Mouse (Mus musculus) forebrain, embryonic 16.5 days (tissue): Measurements from ENCODE around the gene Gm960. TPM values are rescaled to one million over a fixed set of nuclear protein-coding genes. Genes with fewer than 3 reads are reported as not detected.
"Not testable (repeated sequence)": the region's sequence is repeated elsewhere in the genome, so short reads cannot be mapped to it uniquely, and the experiment has no call there.

Experiments used
- ATAC-seq: fragments of 200-750 bp; cut with Nextera tagmentation; 2 replicates; pipeline ENCODE4 v1.8.0; 2017; ENCODE audit warnings: mild to moderate bottlenecking, moderate library complexity
- H3K27ac ChIP-seq: fragments of 300-500 bp; sonication (generic); 2 replicates; pipeline ENCODE4 v1.5.1; 2014; ENCODE audit warnings: low read length, control low read depth
- H3K27me3 ChIP-seq: fragments of 300-500 bp; sonication (generic); replicated peaks from 2 replicates; pipeline ENCODE4 v1.6.1; 2014; ENCODE audit warnings: low read length; ENCODE audit not compliant: control insufficient read depth, insufficient read depth
- H3K36me3 ChIP-seq: fragments of 300-500 bp; sonication (generic); 2 replicates; pipeline ENCODE4 v1.6.1; 2014; ENCODE audit not compliant: control insufficient read depth, insufficient read depth
- H3K4me1 ChIP-seq: fragments of 300-500 bp; sonication (generic); replicated peaks from 2 replicates; pipeline ENCODE4 v1.6.1; 2014; ENCODE audit warnings: low read length; ENCODE audit not compliant: control insufficient read depth, insufficient read depth
- H3K4me2 ChIP-seq: fragments of 300-500 bp; sonication (generic); 2 replicates; pipeline ENCODE4 v1.6.1; 2014; ENCODE audit warnings: mild to moderate bottlenecking, low read length, control low read depth
- H3K4me3 ChIP-seq: fragments of 300-500 bp; sonication (generic); replicated peaks from 2 replicates; pipeline ENCODE4 v1.5.1; 2014; ENCODE audit warnings: mild to moderate bottlenecking, low read length, control low read depth
- H3K9ac ChIP-seq: fragments of 300-500 bp; sonication (generic); replicated peaks from 2 replicates; pipeline ENCODE4 v1.6.1; 2014; ENCODE audit warnings: low read depth, low read length, control low read depth
- H3K9me3 ChIP-seq: fragments of 300-500 bp; sonication (generic); 2 replicates; pipeline ENCODE4 v1.6.1; 2016; ENCODE audit warnings: low read length; ENCODE audit not compliant: control insufficient read depth
- WGBS: fragments of 180-500 bp; shearing (Covaris S2); extraction: QIAGEN DNeasy Blood & Tissue Kit; methylation state at CpG from one replicate; pipeline ENCODE4 v1.1.7; 2014; 5-methylcytosine and 5-hydroxymethylcytosine counted together
- microRNA-seq: library from miRNA; unstranded; fragments of <30 nt; microRNA quantifications from one replicate; pipeline ENCODE4, GENCODE M21; 2017
- polyA plus RNA-seq: library from polyadenylated mRNA; unstranded; fragments of >200 nt; fragmentation: Nextera tagmentation; extraction: Ambion mirVana; gene quantifications from 2 replicates; pipeline ENCODE4 v1.2.1, GENCODE M21; 2015

The Gm960 gene
- polyA plus RNA-seq, 1 experiment from 2014 or later, result 8.9 TPM

DNA sequence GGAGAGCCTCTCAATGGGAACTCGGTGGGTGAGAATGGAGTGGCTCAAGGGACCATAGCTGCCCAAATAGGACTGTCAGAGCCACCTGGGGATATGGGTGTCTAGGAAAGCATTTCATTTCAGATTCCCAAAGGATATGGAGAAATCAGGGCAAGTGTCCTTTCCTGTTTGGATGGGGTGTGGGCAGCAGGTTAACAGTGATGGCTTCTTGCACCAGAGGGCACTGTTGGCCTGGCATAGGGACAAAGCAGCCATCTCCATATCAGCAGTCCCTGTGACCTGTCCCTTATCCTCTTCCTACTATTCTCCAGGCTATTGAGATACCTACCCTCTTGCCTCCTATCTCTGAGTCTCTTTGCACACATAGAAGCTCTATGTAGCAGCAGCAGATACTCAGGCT, 109.4 kb downstream of the Gm960 start:
- WGBS, result 70% methylated on average over 1 of the region's 1 CpGs
- Histone ChIP-seq H3K9me3 (no peaks in the 10 kb centered on the region), H3K4me3 (no peak overlapping the region), H3K27ac (no peak overlapping the region), H3K4me2 (no peak overlapping the region), H3K27me3 (no peaks in the 10 kb centered on the region), H3K4me1 (no peaks in the 10 kb centered on the region), H3K9ac (no peak overlapping the region), H3K36me3 (no peaks in the 10 kb centered on the region)
- no peak for ATAC-seq

DNA sequence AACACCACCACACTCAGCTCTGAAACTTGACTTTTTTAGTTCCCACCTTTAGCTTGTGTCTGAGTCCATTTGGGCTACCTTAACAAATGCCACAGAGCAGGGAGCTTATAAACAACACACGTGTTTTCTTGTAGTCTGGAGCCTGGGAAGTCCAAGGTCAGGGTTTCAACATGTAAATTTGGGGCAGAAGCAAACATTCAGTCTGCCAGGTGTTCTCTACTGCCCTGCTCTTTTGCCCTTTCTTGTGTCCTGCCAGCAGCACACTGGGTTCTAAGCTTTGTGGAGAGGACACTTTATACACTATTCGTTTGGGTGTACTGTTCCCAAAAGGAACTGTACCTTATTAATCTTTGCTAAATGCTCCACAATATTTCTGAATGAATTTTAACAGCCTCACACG, 110.0 kb downstream of the Gm960 start:
- Histone ChIP-seq H3K9me3 (no peaks in the 10 kb centered on the region), H3K27ac (no peak overlapping the region), H3K36me3 (no peaks in the 10 kb centered on the region), H3K4me1 (no peaks in the 10 kb centered on the region), H3K4me3 (no peak overlapping the region), H3K27me3 (no peaks in the 10 kb centered on the region), H3K4me2 (no peak overlapping the region), H3K9ac (no peak overlapping the region)
- WGBS, result 64% methylated on average over 3 of the region's 3 CpGs
- ATAC-seq, result no peak

DNA sequence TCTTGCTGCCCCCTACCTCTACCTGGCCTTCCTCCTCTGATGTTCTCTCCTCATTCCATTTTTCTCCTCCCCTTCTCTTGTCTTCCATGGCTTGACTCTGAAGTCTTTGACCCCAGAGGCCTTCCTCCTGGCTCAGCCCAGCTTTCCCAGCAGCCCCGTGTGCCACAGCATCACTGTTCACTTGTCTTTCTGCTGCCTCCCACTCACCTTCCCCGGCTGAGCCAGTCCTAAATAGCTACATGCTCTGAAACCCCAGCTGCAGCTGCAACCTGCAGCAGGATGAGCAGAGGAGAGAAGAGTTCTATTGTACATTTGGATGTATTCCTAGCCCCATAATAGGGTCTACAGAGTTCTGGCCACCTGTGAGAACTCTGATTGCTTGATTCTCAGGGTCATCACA, 111.0 kb downstream of the Gm960 start:
- Histone ChIP-seq H3K4me1 (no peaks in the 10 kb centered on the region), H3K9me3 (no peaks in the 10 kb centered on the region), H3K9ac (no peak overlapping the region), H3K36me3 (no peaks in the 10 kb centered on the region), H3K27me3 (no peaks in the 10 kb centered on the region), H3K27ac (no peak overlapping the region), H3K4me2 (no peak overlapping the region), H3K4me3 (no peak overlapping the region)
- WGBS, result 61% methylated on average over 2 of the region's 2 CpGs
- ATAC-seq, result no peak

GRCm38 (mm10) chr19:4586783-4587182, 111.7 kb downstream of the Gm960 start:
- H3K9me3 ChIP-seq, ATAC-seq: not testable (repeated sequence)

GRCm38 (mm10) chr19:4583856-4584255, 114.6 kb downstream of the Gm960 start:
- no peak for ATAC-seq
- H3K36me3 ChIP-seq, result no peaks in the 10 kb centered on the region
- 68% methylated on average over 2 of the region's 2 CpGs for WGBS
- no peak overlapping the region for H3K9ac ChIP-seq
- H3K27me3 ChIP-seq, result no peaks in the 10 kb centered on the region
- no peak overlapping the region for H3K4me3 ChIP-seq
- H3K4me1 ChIP-seq, result no peaks in the 10 kb centered on the region
- no peaks in the 10 kb centered on the region for H3K9me3 ChIP-seq
- H3K27ac ChIP-seq, result no peak overlapping the region
- no peak overlapping the region for H3K4me2 ChIP-seq

More at GRCm38 (mm10) chr19:4586783-4587182, 111.7 kb downstream of the Gm960 start:
- not testable (repeated sequence) for H3K36me3 ChIP-seq, H3K4me3 ChIP-seq, H3K4me1 ChIP-seq, H3K4me2 ChIP-seq, H3K27ac ChIP-seq, H3K27me3 ChIP-seq, H3K9ac ChIP-seq

- no peak for ATAC-seq
- Histone ChIP-seq H3K9ac (no peak overlapping the region), H3K4me2 (no peak overlapping the region), H3K36me3 (no peaks in the 10 kb centered on the region), H3K27ac (no peak overlapping the region), H3K9me3 (no peaks in the 10 kb centered on the region), H3K4me1 (no peaks in the 10 kb centered on the region), H3K4me3 (no peak overlapping the region), H3K27me3 (no peaks in the 10 kb centered on the region)
- 86% methylated on average over 5 of the region's 5 CpGs for WGBS
These were observed 119.2 kb downstream of the Gm960 start for GRCm38 (mm10) chr19:4579296-4579695.

- Histone ChIP-seq H3K4me2 (no peak overlapping the region), H3K9ac (no peak overlapping the region), H3K4me3 (no peak overlapping the region), H3K27me3 (no peaks in the 10 kb centered on the region), H3K9me3 (no peaks in the 10 kb centered on the region), H3K36me3 (no peaks in the 10 kb centered on the region), H3K27ac (no peak overlapping the region), H3K4me1 (no peaks in the 10 kb centered on the region)
- WGBS, result 86% methylated on average over 2 of the region's 2 CpGs
- ATAC-seq, result no peak
These were observed 119.7 kb downstream of the Gm960 start for GRCm38 (mm10) chr19:4578799-4579198.

Small RNA genes within 50 kb of the gene (microRNA-seq; reads per million reads assigned to microRNA genes)
- gene Mir6986, result 0.62 reads per million

Other genes with a start within 250 kb of the Gm960 start
- gene Syt12, start 221.2 kb downstream of the Gm960 start, polyA plus RNA-seq, result 1.8 and 2.2 TPM in 2 replicates
- gene 2010003K11Rik, start 200.1 kb downstream of the Gm960 start, polyA plus RNA-seq, result not detected in 2 replicates
- gene Pcx, start 188.2 kb downstream of the Gm960 start, polyA plus RNA-seq, result 30.6 and 33.3 TPM in 2 replicates
- gene Lrfn4, start 83.0 kb downstream of the Gm960 start, polyA plus RNA-seq, result 8.9 and 9.2 TPM in 2 replicates
- gene Rce1, start 73.0 kb downstream of the Gm960 start, polyA plus RNA-seq, result 53.8 and 59.0 TPM in 2 replicates
- gene Sptbn2, start 12.5 kb upstream of the Gm960 start, polyA plus RNA-seq, result 37.1 and 40.3 TPM in 2 replicates
- gene Rbm4b, start 57.8 kb upstream of the Gm960 start, polyA plus RNA-seq, result 189 and 196 TPM in 2 replicates
- 98.5 and 110 TPM in 2 replicates for gene Rbm4, start 95.2 kb upstream of the Gm960 start, polyA plus RNA-seq
- gene Gm21992, start 112.9 kb upstream of the Gm960 start, polyA plus RNA-seq, result 29.8 and 32.7 TPM in 2 replicates
- 86.0 and 91.1 TPM in 2 replicates for gene Rbm14, start 113.0 kb upstream of the Gm960 start, polyA plus RNA-seq
- gene Ccs, start 140.7 kb upstream of the Gm960 start, polyA plus RNA-seq, result 34.7 and 38.6 TPM in 2 replicates
- gene Ccdc87, start 140.7 kb upstream of the Gm960 start, polyA plus RNA-seq, result 0.61 and 0.62 TPM in 2 replicates
- gene Ctsf, start 156.5 kb upstream of the Gm960 start, polyA plus RNA-seq, result 59.2 and 73.6 TPM in 2 replicates
- 0.86 and 0.94 TPM in 2 replicates for gene Actn3, start 179.2 kb upstream of the Gm960 start, polyA plus RNA-seq
- gene Zdhhc24, start 180.0 kb upstream of the Gm960 start, polyA plus RNA-seq, result 22.8 and 26.8 TPM in 2 replicates
- 8.5 and 10.1 TPM in 2 replicates for gene Bbs1, start 208.0 kb upstream of the Gm960 start, polyA plus RNA-seq
- gene Dpp3, start 229.6 kb upstream of the Gm960 start, polyA plus RNA-seq, result 95.9 and 106 TPM in 2 replicates
- 12.0 and 16.5 TPM in 2 replicates for gene Peli3, start 244.5 kb upstream of the Gm960 start, polyA plus RNA-seq